Mouse (Mus musculus): ENCODE results near the gene Ppip5k2. TPM values are rescaled to one million over a fixed set of nuclear protein-coding genes. Genes with fewer than 3 reads are reported as not detected.

Gene Ppip5k2
- polyA plus RNA-seq, 1 experiment from 2014 or later, result 44.8 TPM

- no peak overlapping the region for H3K9ac ChIP-seq
- no peak overlapping the region for H3K27ac ChIP-seq
- no peaks in the 10 kb centered on the region for H3K9me3 ChIP-seq (replicated peaks)
- peak; percentile 75; the same call in 1 of the 2 replicates for ATAC-seq (replicated peaks; ENCODE audit: insufficient number of reproducible peaks, insufficient read depth, low FRiP score, low read depth)
- peak overlapping the region; percentile 50 for H3K4me2 ChIP-seq
- WGBS, result 9% methylated on average over 11 of the region's 11 CpGs
- no peaks in the 10 kb centered on the region for H3K27me3 ChIP-seq
- peaks cover 7% of the 10 kb centered on the region; the same call in 1 of the 2 replicates for H3K4me1 ChIP-seq (replicated peaks)
- H3K4me3 ChIP-seq, result peak overlapping the region; percentile 18; the same call in 1 of the 2 replicates
- H3K36me3 ChIP-seq, result no peaks in the 10 kb centered on the region
Measured at GRCm38 (mm10) chr1:97698956-97699570, 71.1 kb downstream of the Ppip5k2 start.

GRCm38 (mm10) chr1:97697273-97697672 lies 72.9 kb downstream of the Ppip5k2 start:
- Histone ChIP-seq H3K36me3 (no peaks in the 10 kb centered on the region), H3K4me1 (replicated peaks) (peaks cover 7% of the 10 kb centered on the region; the same call in 1 of the 2 replicates), H3K27ac (no peak overlapping the region), H3K4me2 (no peak overlapping the region), H3K9ac (no peak overlapping the region), H3K4me3 (no peak overlapping the region), H3K27me3 (no peaks in the 10 kb centered on the region), H3K9me3 (replicated peaks) (no peaks in the 10 kb centered on the region)
- 82% methylated on average over 1 of the region's 1 CpGs for WGBS
- no peak for ATAC-seq (replicated peaks; ENCODE audit: insufficient number of reproducible peaks, insufficient read depth, low FRiP score, low read depth)

- Histone ChIP-seq H3K4me2 (no peak overlapping the region), H3K27ac (no peak overlapping the region), H3K4me3 (no peak overlapping the region), H3K27me3 (no peaks in the 10 kb centered on the region), H3K9ac (no peak overlapping the region), H3K9me3 (replicated peaks) (no peaks in the 10 kb centered on the region), H3K4me1 (replicated peaks) (0 out of 2 replicates have a peak, but pooled peaks cover 2% of the 10 kb centered on the region), H3K36me3 (no peaks in the 10 kb centered on the region)
- no peak for ATAC-seq (replicated peaks; ENCODE audit: insufficient number of reproducible peaks, insufficient read depth, low FRiP score, low read depth)
Measured at GRCm38 (mm10) chr1:97693825-97694224, 76.4 kb downstream of the Ppip5k2 start.

- Histone ChIP-seq H3K27ac (no peak overlapping the region), H3K27me3 (no peaks in the 10 kb centered on the region), H3K9ac (no peak overlapping the region), H3K4me1 (replicated peaks) (no peaks in the 10 kb centered on the region), H3K4me2 (no peak overlapping the region), H3K36me3 (no peaks in the 10 kb centered on the region), H3K9me3 (replicated peaks) (no peaks in the 10 kb centered on the region), H3K4me3 (no peak overlapping the region)
- 12% methylated on average over 3 of the region's 3 CpGs for WGBS
- no peak for ATAC-seq (replicated peaks; ENCODE audit: insufficient number of reproducible peaks, insufficient read depth, low FRiP score, low read depth)
Measured at GRCm38 (mm10) chr1:97688756-97689155, 81.5 kb downstream of the Ppip5k2 start.

GRCm38 (mm10) chr1:97676526-97677177 lies 93.6 kb downstream of the Ppip5k2 start:
- H3K27ac ChIP-seq, result no peak overlapping the region
- no peak overlapping the region for H3K4me3 ChIP-seq
- no peak for ATAC-seq (replicated peaks; ENCODE audit: insufficient number of reproducible peaks, insufficient read depth, low FRiP score, low read depth)
- WGBS, result 64% methylated on average over 4 of the region's 4 CpGs
- H3K4me1 ChIP-seq (replicated peaks), result no peaks in the 10 kb centered on the region
- H3K27me3 ChIP-seq, result no peaks in the 10 kb centered on the region
- H3K9ac ChIP-seq, result no peak overlapping the region
- H3K4me2 ChIP-seq, result no peak overlapping the region
- no peaks in the 10 kb centered on the region for H3K9me3 ChIP-seq (replicated peaks)
- no peaks in the 10 kb centered on the region for H3K36me3 ChIP-seq

GRCm38 (mm10) chr1:97676115-97676514 lies 94.1 kb downstream of the Ppip5k2 start:
- no peak for ATAC-seq (replicated peaks; ENCODE audit: insufficient number of reproducible peaks, insufficient read depth, low FRiP score, low read depth)

GRCm38 (mm10) chr1:97672849-97673248 lies 97.4 kb downstream of the Ppip5k2 start:
- WGBS, result 25% methylated on average over 2 of the region's 2 CpGs
- Histone ChIP-seq H3K4me1 (replicated peaks) (no peaks in the 10 kb centered on the region), H3K9ac (no peak overlapping the region), H3K27me3 (no peaks in the 10 kb centered on the region), H3K4me2 (no peak overlapping the region), H3K4me3 (no peak overlapping the region), H3K36me3 (no peaks in the 10 kb centered on the region), H3K9me3 (replicated peaks) (no peaks in the 10 kb centered on the region), H3K27ac (no peak overlapping the region)
- ATAC-seq (replicated peaks; ENCODE audit: insufficient number of reproducible peaks, insufficient read depth, low FRiP score, low read depth), result no peak

More at GRCm38 (mm10) chr1:97676115-97676514, 94.1 kb downstream of the Ppip5k2 start:
- Histone ChIP-seq H3K36me3 (no peaks in the 10 kb centered on the region), H3K9me3 (replicated peaks) (no peaks in the 10 kb centered on the region), H3K27me3 (no peaks in the 10 kb centered on the region), H3K4me3 (no peak overlapping the region), H3K4me2 (no peak overlapping the region), H3K9ac (no peak overlapping the region), H3K4me1 (replicated peaks) (no peaks in the 10 kb centered on the region), H3K27ac (no peak overlapping the region)
- WGBS, result 70% methylated on average over 2 of the region's 2 CpGs

- no peaks in the 10 kb centered on the region for H3K9me3 ChIP-seq (replicated peaks)
- H3K9ac ChIP-seq, result no peak overlapping the region
- no peak overlapping the region for H3K4me2 ChIP-seq
- H3K4me3 ChIP-seq, result no peak overlapping the region
- H3K36me3 ChIP-seq, result no peaks in the 10 kb centered on the region
- ATAC-seq (replicated peaks; ENCODE audit: insufficient number of reproducible peaks, insufficient read depth, low FRiP score, low read depth), result no peak
- H3K27ac ChIP-seq, result no peak overlapping the region
- no peaks in the 10 kb centered on the region for H3K27me3 ChIP-seq
- H3K4me1 ChIP-seq (replicated peaks), result peaks cover 3% of the 10 kb centered on the region
- WGBS, result 87% methylated on average over 1 of the region's 1 CpGs
Measured at GRCm38 (mm10) chr1:97667288-97667687, 102.9 kb downstream of the Ppip5k2 start.

- peak overlapping the region; percentile 89 for H3K4me2 ChIP-seq
- H3K36me3 ChIP-seq, result no peaks in the 10 kb centered on the region
- H3K27me3 ChIP-seq, result no peaks in the 10 kb centered on the region
- peaks cover 18% of the 10 kb centered on the region for H3K4me1 ChIP-seq (replicated peaks)
- peak overlapping the region; percentile 90 for H3K27ac ChIP-seq
- 20% methylated on average over 7 of the region's 7 CpGs for WGBS
- no peaks in the 10 kb centered on the region for H3K9me3 ChIP-seq (replicated peaks)
- ATAC-seq (replicated peaks; ENCODE audit: insufficient number of reproducible peaks, insufficient read depth, low FRiP score, low read depth), result no peak
- H3K4me3 ChIP-seq, result peak overlapping the region; percentile 96
- peak overlapping the region; percentile 84 for H3K9ac ChIP-seq
Measured at GRCm38 (mm10) chr1:97662324-97662723, 107.9 kb downstream of the Ppip5k2 start.

GRCm38 (mm10) chr1:97661406-97662241 lies 108.6 kb downstream of the Ppip5k2 start, which contains the start of gene D1Ertd622e:
Gene D1Ertd622e, minus strand, starts transcription at chr1:97662074.
- peaks cover 21% of the 10 kb centered on the region for H3K4me1 ChIP-seq (replicated peaks)
- H3K36me3 ChIP-seq, result no peaks in the 10 kb centered on the region
- H3K27me3 ChIP-seq, result no peaks in the 10 kb centered on the region
- peak within 1 kb of the TSS; percentile 96 for H3K4me3 ChIP-seq
- peak within 1 kb of the TSS; percentile 89 for H3K4me2 ChIP-seq
- under 1% methylated on average over 102 of the region's 106 CpGs for WGBS
- peak within 1 kb of the TSS; percentile 84 for H3K9ac ChIP-seq
- peak within 1 kb of the TSS; percentile 90 for H3K27ac ChIP-seq
- no peaks in the 10 kb centered on the region for H3K9me3 ChIP-seq (replicated peaks)
- ATAC-seq (replicated peaks; ENCODE audit: insufficient number of reproducible peaks, insufficient read depth, low FRiP score, low read depth), result peak; percentile 94

GRCm38 (mm10) chr1:97660687-97661405 lies 109.4 kb downstream of the Ppip5k2 start:
- Histone ChIP-seq H3K4me3 (peak overlapping the region; percentile 96), H3K9ac (peak overlapping the region; percentile 84), H3K9me3 (replicated peaks) (no peaks in the 10 kb centered on the region), H3K27ac (peak overlapping the region; percentile 90), H3K27me3 (no peaks in the 10 kb centered on the region), H3K4me1 (replicated peaks) (peaks cover 25% of the 10 kb centered on the region), H3K4me2 (peak overlapping the region; percentile 89), H3K36me3 (no peaks in the 10 kb centered on the region)
- peak; percentile 56 for ATAC-seq (replicated peaks; ENCODE audit: insufficient number of reproducible peaks, insufficient read depth, low FRiP score, low read depth)
- WGBS, result under 1% methylated on average over 93 of the region's 93 CpGs
